In the genomic region with DNA sequence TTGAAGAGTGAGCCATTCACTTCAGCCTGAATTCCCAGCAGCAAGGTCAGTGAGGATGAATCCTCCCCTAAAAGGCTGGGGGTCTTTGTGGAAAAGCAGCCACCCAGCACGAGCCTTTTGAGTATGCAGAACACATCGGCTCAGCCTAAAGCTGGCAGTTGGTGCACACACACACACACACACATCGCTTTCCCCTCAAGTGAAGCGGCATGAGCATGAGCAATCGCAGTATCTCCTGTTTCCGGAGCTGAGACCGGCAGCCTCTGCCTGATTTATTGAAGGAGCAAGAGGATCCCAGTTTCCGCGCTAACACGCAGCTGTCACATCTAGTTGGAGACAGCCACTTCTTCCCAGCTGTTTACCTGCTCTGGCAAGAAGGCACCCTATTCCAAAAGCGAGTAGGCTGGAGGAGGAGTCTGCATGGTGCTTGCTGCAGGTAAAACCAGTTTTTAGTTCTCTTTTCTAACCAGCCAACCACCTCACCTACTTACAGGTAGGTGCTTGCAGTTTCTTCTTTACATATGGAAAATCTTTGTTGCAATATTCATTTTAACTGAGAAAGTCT, we compare ENCODE assay signal across 8 mouse cellular contexts.
DNase-seq lines count a peak whose midpoint lies in the region; ATAC-seq and TF ChIP-seq lines count a peak whose summit lies in the region.

No protein-coding gene starts in this region.

- no peaks in the 10 kb centered on the region for H3K27me3 ChIP-seq in forebrain, embryonic 14.5 days (replicated peaks; ENCODE audit: control insufficient read depth, insufficient read depth, low read length)
- H3K27me3 ChIP-seq in limb, embryonic 11.5 days (ENCODE audit: control insufficient read depth, insufficient read depth, low read length) = no peaks in the 10 kb centered on the region

- H3K9ac ChIP-seq in forebrain, embryonic 14.5 days (ENCODE audit: low read length) = peak overlapping the region; percentile 50; the same call in 1 of the 2 replicates
- H3K9ac ChIP-seq in limb, embryonic 11.5 days (ENCODE audit: low read length) = no peak overlapping the region

- H3K4me1 ChIP-seq in forebrain, embryonic 14.5 days (ENCODE audit: control insufficient read depth, insufficient read depth, low read length) = no peaks in the 10 kb centered on the region
- H3K4me1 ChIP-seq in limb, embryonic 11.5 days (ENCODE audit: control insufficient read depth, insufficient read depth, low read length) = no peaks in the 10 kb centered on the region

- 1% methylated on average over 11 of the region's 11 CpGs for WGBS in forebrain, embryonic 14.5 days
- WGBS in limb, embryonic 11.5 days = 22% methylated on average over 11 of the region's 11 CpGs

- DNase-seq in layer of hippocampus, adult 2 months (ENCODE audit: low spot score in 2 of 2) = no peak
- DNase-seq in layer of hippocampus, adult 9-11 months = no peak
- peak; percentile 73 for DNase-seq in forebrain, embryonic 14.5 days (ENCODE audit: low spot score)
- DNase-seq in limb, embryonic 11.5 days (ENCODE audit: low spot score) = peak; percentile 22
- DNase-seq in right cerebral cortex, postnatal 14 days = peak; percentile 18
- no peak for DNase-seq in urinary bladder, postnatal 10 days (ENCODE audit: low spot score)
- DNase-seq in thymus, postnatal 0 days (ENCODE audit: low spot score) = no peak

- H3K4me2 ChIP-seq in forebrain, embryonic 14.5 days (ENCODE audit: low read length) = peak overlapping the region; percentile 47
- H3K4me2 ChIP-seq in limb, embryonic 11.5 days (ENCODE audit: low read depth, severe bottlenecking) = 0 out of 2 replicates have a peak overlapping the region, but pooled peaks have one; percentile 4

- peak; percentile 87 for ATAC-seq in forebrain, embryonic 14.5 days
- no peak for ATAC-seq in limb, embryonic 11.5 days (ENCODE audit: insufficient number of reproducible peaks, low FRiP score, low TSS enrichment, low read depth)
- no peak for ATAC-seq in cerebellum, adult (ENCODE audit: insufficient number of reproducible peaks, low FRiP score, low TSS enrichment)

- peak overlapping the region; percentile 41 for H3K4me3 ChIP-seq in layer of hippocampus, adult 2 months
- peak overlapping the region; percentile 22 for H3K4me3 ChIP-seq in forebrain, embryonic 14.5 days (ENCODE audit: low read depth, low read length)
- no peak overlapping the region for H3K4me3 ChIP-seq in limb, embryonic 11.5 days (ENCODE audit: low read depth, low read length)

- no peaks in the 10 kb centered on the region for H3K9me3 ChIP-seq in forebrain, embryonic 14.5 days (replicated peaks; ENCODE audit: control insufficient read depth, low read length)
- no peaks in the 10 kb centered on the region for H3K9me3 ChIP-seq in limb, embryonic 11.5 days (ENCODE audit: control insufficient read depth, low read length)

- TF ChIP-seq CTCF in layer of hippocampus, adult 2 months (conservative IDR thresholded peaks at IDR 0.05) = no peak

- no peaks in the 10 kb centered on the region for H3K36me3 ChIP-seq in forebrain, embryonic 14.5 days (ENCODE audit: control insufficient read depth, insufficient read depth, low read length)
- no peaks in the 10 kb centered on the region for H3K36me3 ChIP-seq in limb, embryonic 11.5 days (ENCODE audit: control insufficient read depth, insufficient read depth, low read length)

- no peak overlapping the region for H3K27ac ChIP-seq in layer of hippocampus, adult 2 months
- no peak overlapping the region for H3K27ac ChIP-seq in forebrain, embryonic 14.5 days (ENCODE audit: low read depth, low read length)
- no peak overlapping the region for H3K27ac ChIP-seq in limb, embryonic 11.5 days (replicated peaks; ENCODE audit: low read depth, low read length)

Comparison
In these comparisons a context has a peak if more than half of its experiments do, and no peak if none do; other contexts are left out.
1. DNase-seq: peak in forebrain, embryonic 14.5 days (single experiment), limb, embryonic 11.5 days (single experiment) and right cerebral cortex, postnatal 14 days (single experiment); none in layer of hippocampus, adult 2 months (0 of 2), layer of hippocampus, adult 9-11 months (single experiment), urinary bladder, postnatal 10 days (single experiment) and thymus, postnatal 0 days (single experiment).